Mouse (Mus musculus): ENCODE results near the gene Thoc7. TPM values are rescaled to one million over a fixed set of nuclear protein-coding genes. Genes with fewer than 3 reads are reported as not detected.
A peak's percentile ranks its signal among the peaks of the same experiment; 100 is the strongest.

Gene Thoc7
- total and polyA plus RNA-seq, 3 experiments = 21.1 to 228 (median 115) TPM

DNA sequence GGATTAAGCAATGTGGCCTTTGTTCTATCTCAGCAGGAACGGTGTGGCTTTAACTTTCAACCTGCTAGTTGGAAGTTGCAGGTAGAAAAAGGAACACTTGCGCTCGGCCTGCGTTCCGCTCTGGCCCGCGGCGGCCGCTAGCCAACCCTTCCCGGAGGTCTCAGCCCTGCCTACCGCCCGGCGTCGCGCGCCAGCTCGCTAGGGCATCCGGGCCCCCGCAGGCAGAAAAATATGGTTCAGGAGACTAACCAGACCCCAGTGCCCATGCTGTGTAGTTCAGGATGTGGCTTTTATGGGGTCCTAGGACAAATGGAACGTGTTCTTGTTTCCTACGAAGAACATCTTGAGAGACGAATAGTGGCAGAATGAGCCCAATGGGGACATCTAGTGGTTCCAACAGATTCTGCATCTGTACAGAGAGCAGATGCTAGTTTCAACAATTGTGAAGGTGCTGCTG lies 60.0 kb downstream of the Thoc7 start:
- Histone ChIP-seq H3K36me3 (replicated peaks) (no peaks in the 10 kb centered on the region), H3K4me1 (ENCODE audit: insufficient read depth, low read depth, low read length) (no peaks in the 10 kb centered on the region), H3K9me3 (replicated peaks) (no peaks in the 10 kb centered on the region), H3K4me3 (ENCODE audit: low read depth, low read length) (no peak overlapping the region), H3K27me3 (ENCODE audit: insufficient read depth, low read length) (no peaks in the 10 kb centered on the region)
- DNase-seq (ENCODE audit: low spot score) (peak; percentile 1), ATAC-seq (ENCODE audit: extremely low read depth, insufficient number of reproducible peaks, low FRiP score, poor library complexity, severe bottlenecking) (no peak)
- TF ChIP-seq GATA1 (IDR thresholded peaks at IDR 0.05; ENCODE audit: borderline replicate concordance, low read length) (no peak), TAL1 (conservative IDR thresholded peaks at IDR 0.05; ENCODE audit: low read depth, low read length) (no peak), GATA2 (IDR thresholded peaks at IDR 0.05; ENCODE audit: borderline replicate concordance, low read depth, low read length) (no peak), CTCF (IDR thresholded peaks at IDR 0.05; ENCODE audit: low read depth, low read length) (0 out of 2 replicates have a peak, but pooled peaks have one; percentile 8), POLR2AphosphoS5 (IDR thresholded peaks at IDR 0.05; ENCODE audit: insufficient replicate concordance, low read depth, low read length) (no peak)

Other genes starting within 250 kb of the Thoc7 start
- not detected in 2 replicates for gene Gm281, start 47.4 kb downstream of the Thoc7 start, total RNA-seq (2014; fragmentation: Nextera tagmentation)
- gene Gm281, start 47.4 kb downstream of the Thoc7 start, total RNA-seq (2017) = not detected in 2 replicates
- gene Gm281, start 47.4 kb downstream of the Thoc7 start, polyA plus RNA-seq (2012) = not detected in 2 replicates
- 16.5 and 26.2 TPM in 2 replicates for gene Atxn7, start 412 bp downstream of the Thoc7 start, total RNA-seq (2014; fragmentation: Nextera tagmentation)
- 12.5 and 14.8 TPM in 2 replicates for gene Atxn7, start 412 bp downstream of the Thoc7 start, total RNA-seq (2017)
- 11.0 and 11.4 TPM in 2 replicates for gene Atxn7, start 412 bp downstream of the Thoc7 start, polyA plus RNA-seq (2012)
- 81.6 and 111 TPM in 2 replicates for gene Psmd6, start 159.1 kb upstream of the Thoc7 start, total RNA-seq (2014; fragmentation: Nextera tagmentation)
- 264 and 265 TPM in 2 replicates for gene Psmd6, start 159.1 kb upstream of the Thoc7 start, total RNA-seq (2017)
- 77.1 and 83.0 TPM in 2 replicates for gene Psmd6, start 159.1 kb upstream of the Thoc7 start, polyA plus RNA-seq (2012)
- not detected in 2 replicates for gene Olfr720, start 225.0 kb upstream of the Thoc7 start, total RNA-seq (2014; fragmentation: Nextera tagmentation)
- gene Olfr720, start 225.0 kb upstream of the Thoc7 start, total RNA-seq (2017) = 0.06 and 0.11 TPM in 2 replicates
- gene Olfr720, start 225.0 kb upstream of the Thoc7 start, polyA plus RNA-seq (2012) = not detected in 2 replicates

Measured in G1E (cell line).